Mouse (Mus musculus) erythroblast, embryonic 14.5 days (primary cell): ENCODE data around the gene Nsd2. TPM values are rescaled to one million over a fixed set of nuclear protein-coding genes. Genes with fewer than 3 reads are reported as not detected.

ENCODE experiments used
- H3K27me3 ChIP-seq: 2 replicates; pipeline ENCODE4 v1.6.1; 2012; ENCODE audit warnings: inconsistent platforms; ENCODE audit not compliant: control insufficient read depth
- H3K36me3 ChIP-seq: 2 replicates; pipeline ENCODE4 v1.6.1; 2012; ENCODE audit warnings: mild to moderate bottlenecking, inconsistent platforms; ENCODE audit not compliant: control insufficient read depth
- H3K4me1 ChIP-seq: 2 replicates; pipeline ENCODE4 v1.6.1; 2012; ENCODE audit warnings: inconsistent platforms; ENCODE audit not compliant: control insufficient read depth
- H3K4me3 ChIP-seq: replicated peaks from 2 replicates; pipeline ENCODE3; 2012; ENCODE audit warnings: moderate library complexity, mild to moderate bottlenecking, inconsistent platforms
- H3K9me3 ChIP-seq: 2 replicates; pipeline ENCODE4 v1.6.1; 2012; ENCODE audit warnings: low read length, inconsistent platforms, mixed read lengths; ENCODE audit not compliant: control insufficient read depth
- GATA1 ChIP-seq: IDR thresholded peaks from 2 replicates; pipeline ENCODE4 v1.6.1; 2012; ENCODE audit warnings: low read length, inconsistent platforms, mixed read lengths
- TAL1 ChIP-seq: IDR thresholded peaks from 3 replicates; pipeline ENCODE4 v1.6.1; 2012; ENCODE audit warnings: low read length, inconsistent platforms, mixed read lengths
- polyA plus RNA-seq: library from polyadenylated mRNA; stranded (reverse); fragments of >175 nt; gene quantifications from 2 replicates; pipeline ENCODE4 v1.2.3, GENCODE M21; 2012

The Nsd2 gene
- polyA plus RNA-seq, 1 experiment = 1.5 TPM

DNA sequence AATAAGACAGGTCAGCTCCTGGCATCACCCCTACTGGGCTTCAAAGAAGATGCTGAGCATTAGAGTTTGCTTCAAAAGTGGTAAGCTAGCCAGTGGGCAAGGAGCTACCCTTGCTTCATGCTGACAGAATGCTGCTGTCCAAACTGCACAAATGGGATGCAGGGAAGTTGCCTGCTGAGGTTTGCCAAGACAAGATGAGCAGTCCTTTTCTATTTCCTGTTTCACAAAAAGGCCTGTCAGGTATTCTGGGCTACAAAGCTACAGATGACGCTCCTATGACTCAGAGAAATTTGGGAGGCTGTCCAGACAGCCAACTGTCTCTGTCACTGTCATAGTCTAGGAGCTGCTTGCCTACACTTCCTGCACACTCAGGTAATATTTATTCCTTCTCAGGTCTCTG, 98.9 kb downstream of the Nsd2 start:
- H3K4me3 ChIP-seq = no peak overlapping the region
- H3K27me3 ChIP-seq = no peaks in the 10 kb centered on the region
- TF ChIP-seq TAL1 = no peak
- H3K4me1 ChIP-seq = 0 out of 2 replicates have a peak, but pooled peaks cover 2% of the 10 kb centered on the region
- no peaks in the 10 kb centered on the region for H3K9me3 ChIP-seq
- peaks cover 86% of the 10 kb centered on the region for H3K36me3 ChIP-seq

DNA sequence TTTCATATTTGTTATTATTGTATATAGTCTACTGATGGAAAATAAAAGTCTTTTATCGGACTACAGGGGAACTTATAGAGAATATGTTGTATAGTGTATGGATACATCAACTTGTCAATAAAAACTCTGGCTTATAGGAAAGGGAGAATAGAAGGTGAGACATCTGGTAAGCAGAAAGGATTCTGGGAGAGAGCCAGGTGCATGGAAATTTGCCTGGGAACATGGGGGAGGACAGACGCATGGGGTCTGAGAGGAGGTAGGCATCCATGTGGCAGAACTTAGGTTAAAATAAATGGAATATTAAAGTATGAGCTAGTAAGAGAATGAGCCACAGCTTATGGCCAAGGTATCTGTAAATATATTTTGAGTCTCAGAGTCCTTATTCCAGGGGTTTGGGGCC, 99.5 kb downstream of the Nsd2 start:
- no peak overlapping the region for H3K4me3 ChIP-seq
- H3K27me3 ChIP-seq = no peaks in the 10 kb centered on the region
- TF ChIP-seq GATA1 (no peak), TAL1 (no peak)
- 0 out of 2 replicates have a peak, but pooled peaks cover 2% of the 10 kb centered on the region for H3K4me1 ChIP-seq
- no peaks in the 10 kb centered on the region for H3K9me3 ChIP-seq
- peaks cover 83% of the 10 kb centered on the region for H3K36me3 ChIP-seq

DNA sequence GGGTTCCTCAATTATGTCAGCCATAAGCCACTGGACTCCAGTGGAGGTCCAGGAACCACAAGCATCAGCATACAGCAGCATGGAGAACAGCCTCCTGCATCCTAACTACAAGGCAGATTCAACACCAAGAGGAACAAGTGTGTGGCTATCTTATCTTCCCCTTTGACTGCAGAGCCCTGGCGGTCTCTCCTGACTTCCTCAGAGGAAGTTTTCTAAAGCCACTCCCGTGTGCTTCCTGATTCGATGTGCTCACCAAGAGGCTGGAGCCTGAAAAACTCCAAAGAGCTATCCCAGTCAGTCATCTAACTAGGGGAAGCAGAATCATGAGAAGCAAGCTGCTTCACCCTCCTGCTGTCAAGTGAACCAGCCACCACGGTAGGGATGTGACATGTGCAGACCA, 100.4 kb downstream of the Nsd2 start:
- H3K9me3 ChIP-seq = no peaks in the 10 kb centered on the region
- H3K4me3 ChIP-seq = no peak overlapping the region
- H3K36me3 ChIP-seq = peaks cover 75% of the 10 kb centered on the region
- H3K27me3 ChIP-seq = no peaks in the 10 kb centered on the region
- TF ChIP-seq TAL1 = no peak
- H3K4me1 ChIP-seq = peaks cover 2% of the 10 kb centered on the region; the same call in 1 of the 2 replicates

DNA sequence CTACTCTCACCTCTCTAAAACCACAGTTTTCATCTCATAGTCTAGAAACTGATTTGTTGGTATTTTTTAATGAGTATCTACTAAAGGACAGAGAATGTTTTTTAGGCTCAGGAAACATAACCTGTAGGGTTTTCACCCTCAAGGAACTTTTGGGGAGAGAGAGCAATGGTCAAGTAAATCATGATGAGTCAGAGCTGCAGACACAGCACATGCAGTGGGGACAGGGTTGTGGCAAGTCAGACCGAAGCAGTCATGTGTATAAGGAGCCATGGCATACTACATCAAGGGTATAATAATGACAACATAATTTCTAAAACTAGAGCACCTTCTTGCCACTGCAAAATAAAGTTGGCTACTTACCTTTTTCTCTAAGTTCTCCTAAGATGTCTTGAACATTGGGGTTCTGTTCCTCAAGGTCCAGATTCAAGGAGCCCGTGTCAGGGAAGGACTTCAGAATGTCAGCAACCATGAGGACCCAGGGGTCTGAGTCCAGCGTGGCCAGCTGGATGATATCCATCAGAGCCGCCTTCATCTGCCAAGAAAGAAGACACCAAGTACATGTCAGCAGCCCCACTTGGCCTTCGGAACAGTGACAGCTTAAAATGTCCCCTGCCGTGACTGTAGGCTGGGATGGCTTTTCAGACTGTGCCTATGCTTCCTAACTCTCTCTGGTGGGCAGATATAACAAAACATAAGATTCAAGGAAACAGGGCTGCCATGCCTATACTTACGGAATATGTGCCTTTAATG, 101.1 kb downstream of the Nsd2 start:
- no peak overlapping the region for H3K4me3 ChIP-seq
- H3K4me1 ChIP-seq = peaks cover 2% of the 10 kb centered on the region; the same call in 1 of the 2 replicates
- TF ChIP-seq GATA1 (no peak), TAL1 (no peak)
- H3K9me3 ChIP-seq = no peaks in the 10 kb centered on the region
- H3K36me3 ChIP-seq = peaks cover 75% of the 10 kb centered on the region
- H3K27me3 ChIP-seq = no peaks in the 10 kb centered on the region

DNA sequence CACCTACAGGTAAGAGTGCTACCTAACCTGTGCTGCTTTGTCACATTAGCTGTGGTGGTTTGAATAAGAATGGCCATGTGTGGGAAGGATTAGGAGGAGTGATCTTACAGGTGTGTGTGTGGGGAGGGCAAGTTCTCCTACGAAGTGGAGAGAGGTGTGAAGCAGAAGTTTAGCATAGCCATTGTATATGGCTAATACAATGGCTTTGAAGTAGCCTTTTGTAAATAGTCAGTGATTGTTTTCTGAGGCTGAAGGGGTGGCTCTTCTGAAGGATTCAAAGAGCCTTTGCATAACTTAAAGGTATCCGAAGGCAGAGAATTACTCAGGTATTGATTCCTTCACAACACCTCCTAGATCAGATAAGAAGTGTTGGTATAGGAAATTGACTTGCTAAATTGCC, 102.0 kb downstream of the Nsd2 start:
- no peak overlapping the region for H3K4me3 ChIP-seq
- H3K36me3 ChIP-seq = peaks cover 77% of the 10 kb centered on the region
- no peaks in the 10 kb centered on the region for H3K27me3 ChIP-seq
- TF ChIP-seq TAL1 (no peak), GATA1 (peak; percentile 31; the same call in 1 of the 2 replicates)
- H3K4me1 ChIP-seq = peaks cover 2% of the 10 kb centered on the region; the same call in 1 of the 2 replicates
- H3K9me3 ChIP-seq = no peaks in the 10 kb centered on the region

DNA sequence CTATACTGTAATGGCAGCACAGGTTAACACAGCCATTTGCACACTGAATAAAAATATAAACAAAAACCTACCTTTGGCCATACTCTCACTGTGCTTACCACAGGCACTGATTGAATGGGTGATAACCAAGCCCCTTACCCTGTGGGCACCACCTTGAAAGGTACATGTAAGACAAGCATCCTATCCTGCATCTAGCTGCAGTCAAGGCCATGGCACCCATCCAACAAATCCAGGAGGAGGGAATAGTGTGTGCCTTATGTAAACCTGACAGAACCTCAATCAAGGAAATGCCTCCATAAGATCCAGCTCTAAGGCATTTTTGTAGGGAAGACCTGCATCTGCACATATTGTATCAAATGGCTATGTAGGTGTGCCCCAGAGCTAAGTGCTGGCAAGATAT, 105.6 kb downstream of the Nsd2 start:
- TF ChIP-seq GATA1 = no peak
- TF ChIP-seq TAL1 = no peak
- H3K4me3 ChIP-seq = no peak overlapping the region
- peaks cover 69% of the 10 kb centered on the region for H3K36me3 ChIP-seq
- no peaks in the 10 kb centered on the region for H3K9me3 ChIP-seq
- no peaks in the 10 kb centered on the region for H3K27me3 ChIP-seq
- H3K4me1 ChIP-seq = peaks cover 8% of the 10 kb centered on the region

DNA sequence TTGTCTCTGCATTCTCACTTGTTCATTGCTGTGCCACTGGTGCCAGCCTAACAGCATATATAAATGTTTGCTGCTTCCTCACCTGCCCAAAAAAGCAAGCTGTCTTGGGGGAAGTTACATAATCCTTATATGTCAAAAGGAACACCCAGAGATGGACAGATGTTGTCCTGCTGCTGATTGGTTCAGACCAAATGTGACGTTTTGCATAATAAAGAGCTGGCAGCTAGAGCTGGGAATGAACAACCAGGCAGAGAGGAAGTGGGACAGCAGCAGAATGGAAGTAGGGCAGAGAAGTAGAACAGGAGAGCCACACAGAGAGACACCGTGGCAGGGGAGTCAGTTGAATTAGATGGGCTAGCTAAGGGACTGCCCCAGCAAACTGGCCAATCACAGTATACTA, 111.9 kb downstream of the Nsd2 start:
- peaks cover 47% of the 10 kb centered on the region for H3K36me3 ChIP-seq

DNA sequence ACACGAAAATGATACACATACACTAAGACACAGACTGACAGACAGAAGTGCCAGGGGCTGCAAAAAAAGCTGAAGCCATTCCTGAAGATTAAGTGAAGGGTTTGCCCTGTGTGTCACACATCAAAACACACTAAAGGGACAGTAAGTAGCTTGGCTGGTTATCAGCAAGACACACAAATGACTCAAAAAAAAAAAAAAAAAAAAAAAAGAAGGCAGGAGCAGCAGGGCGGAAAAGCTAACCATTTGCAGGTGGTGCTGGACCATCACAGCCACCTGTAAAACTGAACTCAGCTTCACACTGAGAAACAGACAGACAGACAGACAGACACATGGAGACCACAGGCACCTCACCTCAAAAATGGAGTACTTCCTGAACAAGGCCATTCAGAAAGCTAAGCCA, 113.6 kb downstream of the Nsd2 start:
- H3K4me1 ChIP-seq = peaks cover 53% of the 10 kb centered on the region
- TF ChIP-seq GATA1 (no peak), TAL1 (no peak)
- peaks cover 8% of the 10 kb centered on the region for H3K9me3 ChIP-seq
- H3K4me3 ChIP-seq = peak overlapping the region; percentile 79
- no peaks in the 10 kb centered on the region for H3K27me3 ChIP-seq
- peaks cover 41% of the 10 kb centered on the region for H3K36me3 ChIP-seq

More for the DNA sequence above, 111.9 kb downstream of the Nsd2 start:
- Histone ChIP-seq H3K9me3 (no peaks in the 10 kb centered on the region), H3K27me3 (no peaks in the 10 kb centered on the region), H3K4me3 (no peak overlapping the region), H3K4me1 (peaks cover 53% of the 10 kb centered on the region)
- no peak for TF ChIP-seq TAL1
- TF ChIP-seq GATA1 = no peak

DNA sequence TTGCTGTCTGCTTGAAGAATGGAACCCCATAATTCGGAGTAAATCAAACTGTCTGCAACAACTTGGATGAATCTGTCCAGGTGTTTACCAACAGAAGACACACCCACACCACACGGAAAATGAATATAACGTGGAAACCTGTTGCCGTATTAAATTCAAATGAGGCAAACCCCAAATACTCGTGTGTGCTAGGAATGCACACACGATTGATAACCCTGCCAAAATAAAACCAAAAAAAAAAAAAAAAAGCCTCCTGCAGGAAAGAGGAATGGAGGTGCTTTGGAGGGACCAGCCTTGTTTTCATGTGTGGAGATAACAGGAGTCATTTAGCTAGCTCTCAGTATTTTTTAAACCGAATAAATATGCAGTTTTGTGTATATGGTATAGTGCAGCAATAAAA, 114.4 kb downstream of the Nsd2 start:
- peak overlapping the region; percentile 79 for H3K4me3 ChIP-seq

More for the DNA sequence above, 114.4 kb downstream of the Nsd2 start:
- H3K27me3 ChIP-seq = no peaks in the 10 kb centered on the region
- peaks cover 39% of the 10 kb centered on the region for H3K36me3 ChIP-seq
- TF ChIP-seq GATA1 (no peak), TAL1 (no peak)
- H3K4me1 ChIP-seq = peaks cover 51% of the 10 kb centered on the region
- peaks cover 15% of the 10 kb centered on the region for H3K9me3 ChIP-seq
